Mouse (Mus musculus): ENCODE measurements at regions not wholly inside any gene's neighbourhood (a gene's known extent, or its start where the extent isn't known, plus 50 kb on each side); places are given as distances from the start of the nearest gene placed in this dataset.

DNA sequence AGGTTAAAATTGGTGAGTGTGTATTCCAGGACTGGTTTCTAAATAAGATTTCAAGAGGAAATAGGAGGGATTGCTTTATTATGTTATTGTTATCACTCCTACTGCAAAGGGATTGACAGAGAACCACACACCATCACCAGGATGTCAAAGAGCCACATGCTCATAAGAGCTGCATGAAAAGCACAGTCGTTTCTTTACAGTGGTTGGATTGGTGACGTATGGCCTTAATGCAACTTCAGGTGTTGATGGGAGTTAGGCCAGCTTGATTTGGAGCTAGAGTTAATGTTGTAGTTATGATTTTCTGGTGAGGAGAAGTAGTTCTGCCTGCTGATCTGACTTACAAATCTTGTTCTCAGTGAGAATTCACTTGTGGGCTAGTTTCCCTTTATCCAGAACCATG lies 344.9 kb upstream of the Satb1 start:
- no peaks in the 10 kb centered on the region for H3K9me3 ChIP-seq (replicated peaks)
- H3K27ac ChIP-seq (replicated peaks) = no peak overlapping the region
- no peaks in the 10 kb centered on the region for H3K36me3 ChIP-seq
- H3K27me3 ChIP-seq (ENCODE audit: low read depth, poor library complexity, severe bottlenecking) = no peaks in the 10 kb centered on the region
- H3K4me1 ChIP-seq = no peaks in the 10 kb centered on the region
- no peak overlapping the region for H3K4me3 ChIP-seq
- DNase-seq (ENCODE audit: low spot score) = no peak
- 92% methylated on average over 2 of the region's 2 CpGs for WGBS

DNA sequence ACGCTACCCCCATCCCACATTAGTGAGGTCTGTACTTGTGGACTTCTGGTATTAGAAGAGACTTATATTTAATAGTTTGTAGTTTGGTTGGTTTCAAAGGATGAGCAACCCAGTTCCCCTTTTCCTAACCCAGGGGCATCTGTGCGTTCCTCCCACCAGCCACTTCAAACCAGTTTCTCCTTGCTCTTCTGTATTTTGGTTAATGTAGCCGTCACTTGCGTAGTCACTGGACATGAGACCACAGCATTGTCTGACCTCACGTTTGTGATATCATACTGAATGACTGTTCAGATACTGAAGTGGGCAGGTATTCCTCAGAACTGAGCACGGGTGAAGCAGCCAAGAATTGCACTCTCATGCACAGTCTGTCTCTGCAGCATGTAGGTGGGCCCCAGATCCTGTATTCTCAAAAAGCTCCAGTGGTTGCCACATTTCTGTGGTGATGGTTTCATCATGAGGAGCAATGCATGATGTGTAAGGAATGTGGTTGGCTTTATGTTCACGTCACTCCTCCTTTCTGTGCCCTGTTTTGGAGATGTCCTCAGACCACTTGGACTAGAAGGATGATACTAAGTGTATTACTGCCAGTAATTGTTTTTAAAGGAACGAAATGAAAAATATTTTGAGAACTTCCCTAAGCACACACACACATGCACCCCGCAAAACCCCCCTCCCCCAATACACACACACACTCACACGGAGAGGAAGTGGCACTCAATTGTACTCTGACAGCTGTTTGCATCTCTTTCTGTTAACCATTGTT lies 335.2 kb upstream of the Satb1 start:
- Histone ChIP-seq H3K36me3 (no peaks in the 10 kb centered on the region), H3K27me3 (ENCODE audit: low read depth, poor library complexity, severe bottlenecking) (no peaks in the 10 kb centered on the region), H3K9me3 (replicated peaks) (no peaks in the 10 kb centered on the region), H3K4me1 (no peaks in the 10 kb centered on the region), H3K4me3 (no peak overlapping the region), H3K27ac (replicated peaks) (no peak overlapping the region)
- DNase-seq (ENCODE audit: low spot score) = no peak
- WGBS = 85% methylated on average over 10 of the region's 10 CpGs

DNA sequence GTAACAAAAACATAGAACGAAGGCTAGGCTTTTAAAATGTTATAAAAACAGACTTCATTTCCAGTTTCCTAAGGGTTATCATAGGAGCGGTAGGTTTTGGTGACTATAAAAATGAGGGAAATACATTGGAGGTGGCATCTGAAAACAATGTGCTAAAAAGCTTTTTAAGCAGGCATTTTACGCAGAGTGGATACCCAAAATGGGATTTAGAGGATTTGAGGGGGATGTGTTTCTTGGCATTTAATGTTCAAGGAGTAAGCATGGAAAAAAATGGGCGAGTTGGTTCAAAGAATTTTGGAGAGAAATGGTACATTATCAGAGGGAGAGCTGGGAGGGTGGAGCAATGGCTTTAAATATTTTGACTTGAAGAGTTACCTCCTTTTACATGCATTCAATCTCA lies 334.6 kb upstream of the Satb1 start:
- no peaks in the 10 kb centered on the region for H3K4me1 ChIP-seq
- no peak overlapping the region for H3K4me3 ChIP-seq
- H3K36me3 ChIP-seq = no peaks in the 10 kb centered on the region
- DNase-seq (ENCODE audit: low spot score) = no peak
- WGBS = 83% methylated on average over 4 of the region's 4 CpGs
- H3K9me3 ChIP-seq (replicated peaks) = no peaks in the 10 kb centered on the region
- no peaks in the 10 kb centered on the region for H3K27me3 ChIP-seq (ENCODE audit: low read depth, poor library complexity, severe bottlenecking)
- H3K27ac ChIP-seq (replicated peaks) = no peak overlapping the region

DNA sequence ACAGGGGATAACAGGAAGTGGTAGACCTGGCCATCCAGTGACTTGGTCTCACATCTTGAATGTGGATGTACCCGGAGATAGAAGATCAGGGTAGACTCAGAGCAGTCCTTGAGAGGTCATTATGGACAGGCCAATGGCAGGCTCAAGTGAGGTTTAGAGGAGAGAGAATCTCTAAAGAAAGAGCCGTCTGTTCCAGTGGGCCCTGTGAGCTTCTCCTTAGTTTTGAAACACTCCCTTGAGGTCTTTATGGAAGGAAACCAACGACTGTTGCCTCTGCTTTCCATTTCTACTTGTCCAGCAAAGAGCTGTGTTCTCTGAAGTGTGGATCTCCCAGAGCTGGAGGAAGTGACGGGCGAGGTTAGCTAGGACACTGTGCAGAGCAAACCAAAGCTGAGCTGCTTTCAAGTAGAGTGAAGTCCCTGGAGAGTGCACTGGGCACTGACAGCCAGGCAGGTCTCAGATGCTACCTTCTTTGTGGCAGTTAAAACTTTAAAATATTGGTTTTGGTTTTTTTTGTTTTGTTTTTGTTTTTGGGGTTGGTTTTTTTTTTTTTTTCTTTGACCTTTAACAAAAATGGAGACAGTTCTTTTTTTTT lies 332.9 kb upstream of the Satb1 start:
- no peak overlapping the region for H3K4me3 ChIP-seq

DNA sequence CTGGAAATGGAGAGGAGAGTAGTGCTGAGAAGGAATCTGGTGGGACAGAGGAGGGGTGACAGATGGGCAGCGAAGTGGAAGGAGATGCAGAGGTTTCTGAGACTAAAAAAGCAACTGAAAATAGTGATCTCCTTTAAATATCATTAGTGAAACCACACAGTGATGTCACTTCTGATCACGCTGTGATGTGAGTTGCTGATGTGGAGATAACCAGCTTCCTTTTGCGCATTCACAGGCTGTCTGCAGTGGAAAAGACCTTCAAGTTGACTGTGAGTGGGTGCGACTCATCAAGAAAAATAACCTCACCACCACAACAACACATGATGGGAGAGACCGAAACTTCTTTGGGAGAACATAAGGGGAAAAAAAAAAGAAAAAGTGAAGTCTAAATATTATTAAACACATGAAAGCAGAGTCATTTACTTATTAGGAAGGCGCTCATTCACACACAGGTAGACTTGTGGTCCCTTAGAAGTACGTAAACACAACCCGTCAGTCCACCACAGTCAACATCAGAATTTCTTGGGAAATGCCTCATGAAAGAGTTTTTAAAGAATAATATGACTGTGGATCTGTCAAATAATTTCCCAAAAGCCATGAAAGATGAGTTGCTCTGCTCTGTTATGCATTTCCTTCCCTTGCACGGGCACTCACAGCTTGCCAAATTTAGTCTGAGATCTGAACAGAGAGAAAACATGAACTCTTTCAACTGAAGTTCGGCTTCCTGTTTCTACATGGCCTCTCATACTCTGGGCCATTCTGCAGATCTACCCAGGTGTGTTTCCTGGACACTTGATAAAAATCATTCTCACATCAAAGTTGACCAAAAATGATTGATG lies 329.7 kb upstream of the Satb1 start:
- H3K9me3 ChIP-seq (replicated peaks) = no peaks in the 10 kb centered on the region
- no peak for DNase-seq (ENCODE audit: low spot score)
- H3K27ac ChIP-seq (replicated peaks) = no peak overlapping the region
- H3K36me3 ChIP-seq = no peaks in the 10 kb centered on the region
- H3K4me1 ChIP-seq = no peaks in the 10 kb centered on the region
- WGBS = 91% methylated on average over 10 of the region's 10 CpGs
- no peak overlapping the region for H3K4me3 ChIP-seq
- H3K27me3 ChIP-seq (ENCODE audit: low read depth, poor library complexity, severe bottlenecking) = no peaks in the 10 kb centered on the region

More for the DNA sequence above, 332.9 kb upstream of the Satb1 start:
- H3K4me1 ChIP-seq = no peaks in the 10 kb centered on the region
- H3K27me3 ChIP-seq (ENCODE audit: low read depth, poor library complexity, severe bottlenecking) = no peaks in the 10 kb centered on the region
- WGBS = 87% methylated on average over 5 of the region's 5 CpGs
- H3K36me3 ChIP-seq = no peaks in the 10 kb centered on the region
- DNase-seq (ENCODE audit: low spot score) = no peak
- no peaks in the 10 kb centered on the region for H3K9me3 ChIP-seq (replicated peaks)
- H3K27ac ChIP-seq (replicated peaks) = no peak overlapping the region

DNA sequence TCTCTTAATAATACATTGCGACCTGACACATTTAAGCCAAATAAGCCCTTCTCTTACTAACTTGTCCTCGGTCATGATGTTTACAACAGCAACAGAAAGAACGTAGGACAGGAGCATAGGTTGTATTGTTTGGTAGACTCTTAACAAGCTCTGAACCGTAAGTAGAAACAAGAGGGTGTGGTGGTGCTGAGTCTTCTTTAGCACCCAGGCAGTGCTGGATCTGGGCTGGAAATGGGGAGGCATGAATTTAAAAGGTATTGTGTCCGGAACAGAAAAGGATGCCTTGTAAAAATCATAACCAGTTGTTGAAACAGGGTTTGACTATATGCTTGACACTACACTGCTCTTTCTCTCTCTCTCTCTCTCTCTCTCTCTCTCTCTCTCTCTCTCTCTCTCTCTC lies 317.4 kb upstream of the Satb1 start:
- H3K27me3 ChIP-seq (ENCODE audit: low read depth, poor library complexity, severe bottlenecking) = no peaks in the 10 kb centered on the region
- H3K9me3 ChIP-seq (replicated peaks) = no peaks in the 10 kb centered on the region
- no peaks in the 10 kb centered on the region for H3K4me1 ChIP-seq
- no peak overlapping the region for H3K27ac ChIP-seq (replicated peaks)
- no peak for DNase-seq (ENCODE audit: low spot score)
- no peaks in the 10 kb centered on the region for H3K36me3 ChIP-seq
- no peak overlapping the region for H3K4me3 ChIP-seq
- WGBS = 91% methylated on average over 5 of the region's 5 CpGs

DNA sequence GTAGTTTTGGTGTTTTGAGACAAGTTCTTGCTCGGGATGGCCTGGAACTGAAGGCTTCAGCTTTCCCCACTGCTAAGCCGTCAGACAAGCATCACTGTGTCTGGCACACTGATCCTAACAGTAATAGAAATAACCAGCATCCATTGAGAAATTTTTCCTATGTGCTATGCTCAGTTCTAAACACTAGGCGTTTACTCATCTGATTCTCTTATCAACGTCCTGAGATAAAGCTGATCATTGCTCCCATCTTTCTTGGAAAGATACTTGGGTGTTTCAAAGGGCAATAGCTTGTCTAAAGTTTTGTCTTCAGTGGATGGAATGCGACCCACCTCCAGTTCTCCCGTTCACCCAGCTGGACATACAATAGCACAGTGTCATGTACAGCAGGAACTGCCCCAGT lies 316.7 kb upstream of the Satb1 start:
- WGBS = 91% methylated on average over 6 of the region's 6 CpGs

DNA sequence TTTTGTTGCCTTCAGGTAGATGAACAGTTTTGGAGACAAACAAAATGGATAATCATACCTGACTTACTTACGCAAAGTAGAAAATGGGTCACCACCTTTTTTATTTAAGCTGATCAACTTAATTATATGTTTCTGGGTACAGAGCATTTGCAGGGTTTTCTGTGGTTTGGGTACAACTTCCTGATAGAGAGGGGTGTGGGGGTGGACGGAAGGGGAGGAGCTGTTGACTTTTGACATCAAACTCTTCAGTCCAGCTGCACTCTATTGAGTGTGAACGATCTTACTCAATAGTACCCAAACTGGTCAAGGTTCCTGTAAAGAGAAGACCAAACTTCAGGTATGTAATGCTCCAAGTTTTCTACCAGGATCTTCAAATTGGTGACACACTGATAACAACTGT lies 316.0 kb upstream of the Satb1 start:
- Histone ChIP-seq H3K27me3 (ENCODE audit: low read depth, poor library complexity, severe bottlenecking) (no peaks in the 10 kb centered on the region), H3K9me3 (replicated peaks) (no peaks in the 10 kb centered on the region), H3K4me3 (no peak overlapping the region), H3K4me1 (no peaks in the 10 kb centered on the region), H3K27ac (replicated peaks) (no peak overlapping the region), H3K36me3 (no peaks in the 10 kb centered on the region)
- DNase-seq (ENCODE audit: low spot score) = no peak
- WGBS = 89% methylated on average over 3 of the region's 3 CpGs

More for the DNA sequence above, 316.7 kb upstream of the Satb1 start:
- DNase-seq (ENCODE audit: low spot score) = no peak
- no peaks in the 10 kb centered on the region for H3K36me3 ChIP-seq
- H3K9me3 ChIP-seq (replicated peaks) = no peaks in the 10 kb centered on the region
- no peak overlapping the region for H3K4me3 ChIP-seq
- no peak overlapping the region for H3K27ac ChIP-seq (replicated peaks)
- H3K4me1 ChIP-seq = no peaks in the 10 kb centered on the region
- H3K27me3 ChIP-seq (ENCODE audit: low read depth, poor library complexity, severe bottlenecking) = no peaks in the 10 kb centered on the region

DNA sequence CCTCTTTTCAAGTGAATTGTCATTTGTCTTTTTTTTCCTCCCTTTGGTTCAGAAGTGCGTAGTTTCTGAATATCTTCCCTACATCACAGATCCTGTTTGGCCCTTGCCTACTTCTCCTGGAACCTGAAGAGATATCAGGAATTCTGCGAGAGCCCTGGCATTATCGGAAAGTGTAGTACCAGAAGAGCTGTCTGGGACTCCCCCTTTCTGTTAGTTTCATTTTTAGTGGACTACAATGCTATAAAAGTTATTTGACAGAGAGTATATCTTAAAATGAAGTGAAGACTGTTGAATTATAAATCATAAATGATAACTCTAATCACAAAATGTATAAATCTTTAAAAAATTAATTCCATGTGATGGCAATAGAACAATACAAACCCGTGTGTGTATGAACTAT lies 270.8 kb upstream of the Satb1 start:
- no peaks in the 10 kb centered on the region for H3K36me3 ChIP-seq
- no peak for DNase-seq (ENCODE audit: low spot score)
- 93% methylated on average over 4 of the region's 4 CpGs for WGBS
- no peak overlapping the region for H3K27ac ChIP-seq (replicated peaks)
- H3K4me1 ChIP-seq = no peaks in the 10 kb centered on the region
- no peaks in the 10 kb centered on the region for H3K27me3 ChIP-seq (ENCODE audit: low read depth, poor library complexity, severe bottlenecking)
- no peaks in the 10 kb centered on the region for H3K9me3 ChIP-seq (replicated peaks)
- no peak overlapping the region for H3K4me3 ChIP-seq

DNA sequence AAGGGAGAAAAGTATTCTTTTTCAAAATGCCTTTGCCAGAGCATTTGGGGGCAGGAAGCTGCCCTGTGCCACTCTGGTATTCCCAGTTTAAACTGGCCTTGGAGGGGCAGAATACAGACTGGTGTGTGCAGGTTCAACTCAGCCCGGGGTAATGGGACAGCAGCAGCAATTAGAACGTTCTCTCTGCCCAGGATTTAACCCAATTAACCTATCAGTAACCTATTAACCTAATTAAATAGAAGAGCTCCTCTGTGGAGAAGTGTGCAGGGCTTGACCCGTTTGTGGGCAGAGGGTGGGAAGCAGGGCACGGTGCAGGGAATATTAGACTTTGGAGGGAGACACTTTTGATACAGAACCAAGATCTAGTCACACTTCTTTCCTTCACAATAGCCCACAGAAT lies 252.7 kb upstream of the Satb1 start:
- no peaks in the 10 kb centered on the region for H3K36me3 ChIP-seq
- 67% methylated on average over 4 of the region's 4 CpGs for WGBS
- no peaks in the 10 kb centered on the region for H3K4me1 ChIP-seq
- H3K27ac ChIP-seq (replicated peaks) = no peak overlapping the region
- H3K4me3 ChIP-seq = no peak overlapping the region
- DNase-seq (ENCODE audit: low spot score) = no peak
- H3K9me3 ChIP-seq (replicated peaks) = no peaks in the 10 kb centered on the region
- H3K27me3 ChIP-seq (ENCODE audit: low read depth, poor library complexity, severe bottlenecking) = no peaks in the 10 kb centered on the region

DNA sequence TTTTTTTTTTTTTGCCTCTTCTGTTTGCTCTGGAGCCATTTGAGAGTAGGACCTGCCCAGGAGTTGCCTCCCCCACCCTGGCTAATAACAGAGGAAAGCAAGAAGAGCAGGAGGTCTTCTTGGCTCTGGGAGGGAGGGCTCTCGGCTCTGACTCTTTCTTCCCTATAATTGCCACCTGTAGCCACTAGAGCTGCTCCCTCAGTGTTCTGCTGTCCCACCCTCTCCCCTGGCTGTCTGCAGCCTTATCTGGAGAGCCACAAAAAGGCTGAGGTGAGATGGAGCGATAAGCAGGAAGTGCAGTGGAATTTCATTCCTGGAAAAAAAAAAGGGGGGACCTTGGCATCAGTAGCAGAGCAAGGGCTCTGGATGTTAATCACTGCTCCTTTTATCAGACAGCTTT lies 251.4 kb upstream of the Satb1 start:
- no peak overlapping the region for H3K4me3 ChIP-seq
- no peak overlapping the region for H3K27ac ChIP-seq (replicated peaks)
- 50% methylated on average over 2 of the region's 2 CpGs for WGBS
- no peaks in the 10 kb centered on the region for H3K27me3 ChIP-seq (ENCODE audit: low read depth, poor library complexity, severe bottlenecking)
- no peak for DNase-seq (ENCODE audit: low spot score)
- H3K36me3 ChIP-seq = no peaks in the 10 kb centered on the region
- H3K4me1 ChIP-seq = no peaks in the 10 kb centered on the region
- H3K9me3 ChIP-seq (replicated peaks) = no peaks in the 10 kb centered on the region

DNA sequence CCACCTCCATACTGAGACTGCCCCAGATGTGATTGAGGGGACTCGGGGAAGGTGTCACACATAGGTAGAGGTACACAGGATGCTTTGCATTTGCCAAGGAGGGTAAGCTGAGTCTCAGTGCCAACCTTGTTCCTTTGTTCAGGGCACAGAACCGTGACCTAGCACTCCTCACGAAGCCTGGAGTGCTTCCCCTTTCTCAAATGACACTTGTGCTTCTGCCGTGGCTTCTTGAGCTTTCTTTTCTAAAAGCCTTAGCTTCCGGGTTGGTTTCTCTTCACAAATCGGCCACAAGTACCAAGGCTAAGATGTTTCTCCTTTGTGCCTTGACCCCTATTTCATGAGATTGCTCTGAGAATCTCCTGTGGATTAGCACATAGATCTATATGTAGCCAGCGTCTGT lies 246.2 kb upstream of the Satb1 start:
- no peak for DNase-seq (ENCODE audit: low spot score)
- no peaks in the 10 kb centered on the region for H3K36me3 ChIP-seq
- no peaks in the 10 kb centered on the region for H3K4me1 ChIP-seq
- no peaks in the 10 kb centered on the region for H3K27me3 ChIP-seq (ENCODE audit: low read depth, poor library complexity, severe bottlenecking)
- 78% methylated on average over 7 of the region's 7 CpGs for WGBS
- no peak overlapping the region for H3K27ac ChIP-seq (replicated peaks)
- no peak overlapping the region for H3K4me3 ChIP-seq
- H3K9me3 ChIP-seq (replicated peaks) = no peaks in the 10 kb centered on the region

DNA sequence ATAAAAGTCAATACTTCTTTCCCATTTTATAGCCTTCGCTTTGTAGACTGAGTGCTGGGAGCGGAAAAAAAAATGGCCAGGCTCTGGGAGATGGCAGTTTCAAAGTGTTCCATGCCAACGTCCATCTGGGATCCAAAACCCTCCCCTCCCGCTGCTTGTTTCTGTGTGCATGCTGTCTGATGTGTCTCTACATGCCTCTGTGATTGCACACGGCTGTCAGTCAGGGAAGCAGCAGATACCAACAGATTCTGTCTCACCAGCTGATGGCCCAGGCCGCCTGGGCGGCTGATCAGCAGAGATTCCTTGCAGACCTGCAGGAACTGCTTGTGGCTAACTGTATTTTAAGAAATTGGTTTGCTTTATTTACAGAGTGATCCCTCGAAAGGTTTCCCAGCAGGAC lies 245.4 kb upstream of the Satb1 start:
- WGBS = 84% methylated on average over 8 of the region's 8 CpGs
- Histone ChIP-seq H3K27ac (replicated peaks) (no peak overlapping the region), H3K36me3 (no peaks in the 10 kb centered on the region), H3K4me3 (no peak overlapping the region), H3K27me3 (ENCODE audit: low read depth, poor library complexity, severe bottlenecking) (no peaks in the 10 kb centered on the region), H3K9me3 (replicated peaks) (no peaks in the 10 kb centered on the region), H3K4me1 (no peaks in the 10 kb centered on the region)
- no peak for DNase-seq (ENCODE audit: low spot score)

All from midbrain, embryonic 10.5 days (tissue).